Mouse (Mus musculus): ENCODE data around the gene Mthfd1. TPM values are rescaled to one million over a fixed set of nuclear protein-coding genes. Genes with fewer than 3 reads are reported as not detected.
A peak's percentile ranks its signal among the peaks of the same experiment; 100 is the strongest.
"Not testable (repeated sequence)": the region's sequence is repeated elsewhere in the genome, so short reads cannot be mapped to it uniquely, and the experiment has no call there.

Gene Mthfd1
- total RNA-seq (2018; cell fraction: chromatin; rRNA removed): 10 to 100 TPM in 18 of 26 experiments, 1 to 10 TPM in 8; 1.4 to 46.9 (median 23.7) TPM
- 10 to 100 TPM in 23 of 26 experiments, 1 to 10 TPM in 3; 8.2 to 17.4 (median 13.3) TPM for total RNA-seq (2018; cell fraction: cytosol; rRNA removed)
- 10 to 100 TPM in 14 of 26 experiments, 1 to 10 TPM in 12; 3.1 to 39.3 (median 10.6) TPM for total RNA-seq (2018; cell fraction: nucleus; rRNA removed)
- polyA plus RNA-seq (2018): 11.3 to 39.1 TPM (median 14.9 TPM) in 3 replicates

- Histone ChIP-seq H3K4me3 (ENCODE audit: inconsistent target) (peak within 1 kb of the TSS; percentile 82), H3K36me3 (ENCODE audit: inconsistent target) (no peaks in the 10 kb centered on the region), H3K27ac (peak within 1 kb of the TSS; percentile 40), H3K79me2 (ENCODE audit: inconsistent target) (peaks cover 22% of the 10 kb centered on the region; the same call in 1 of the 2 replicates)
- WGBS (ENCODE audit: missing documents): 4% methylated on average over 43 of the region's 43 CpGs
Measured at GRCm38 (mm10) chr12:76254725-76255498, at the start of gene Mthfd1. TSS of gene Mthfd1 (plus strand) at chr12:76255298.

- H3K27ac ChIP-seq: no peak overlapping the region
- no peaks in the 10 kb centered on the region for H3K36me3 ChIP-seq (ENCODE audit: inconsistent target)
- 94% methylated on average over 5 of the region's 5 CpGs for WGBS (ENCODE audit: missing documents)
- H3K79me2 ChIP-seq (ENCODE audit: inconsistent target): no peaks in the 10 kb centered on the region
- no peak overlapping the region for H3K4me3 ChIP-seq (ENCODE audit: inconsistent target)
Measured at GRCm38 (mm10) chr12:76209429-76209974, 45.6 kb upstream of the Mthfd1 start.

- Histone ChIP-seq H3K4me3 (ENCODE audit: inconsistent target) (no peak overlapping the region), H3K79me2 (ENCODE audit: inconsistent target) (no peaks in the 10 kb centered on the region), H3K36me3 (ENCODE audit: inconsistent target) (no peaks in the 10 kb centered on the region), H3K27ac (no peak overlapping the region)
- 69% methylated on average over 5 of the region's 5 CpGs for WGBS (ENCODE audit: missing documents)
Measured at GRCm38 (mm10) chr12:76215121-76215520, 40.0 kb upstream of the Mthfd1 start.

- Histone ChIP-seq H3K36me3 (ENCODE audit: inconsistent target) (no peaks in the 10 kb centered on the region), H3K79me2 (ENCODE audit: inconsistent target) (no peaks in the 10 kb centered on the region), H3K4me3 (ENCODE audit: inconsistent target) (no peak overlapping the region), H3K27ac (no peak overlapping the region)
- WGBS (ENCODE audit: missing documents): 82% methylated on average over 11 of the region's 11 CpGs
Measured at GRCm38 (mm10) chr12:76216716-76217115, 38.4 kb upstream of the Mthfd1 start.

- not testable (repeated sequence) for H3K4me3 ChIP-seq (ENCODE audit: inconsistent target); H3K79me2 ChIP-seq (ENCODE audit: inconsistent target); H3K27ac ChIP-seq; H3K36me3 ChIP-seq (ENCODE audit: inconsistent target)
- 73% methylated on average over 1 of the region's 8 CpGs for WGBS (ENCODE audit: missing documents)
Measured at GRCm38 (mm10) chr12:76222104-76222503, 33.0 kb upstream of the Mthfd1 start.

GRCm38 (mm10) chr12:76230644-76231043, 24.5 kb upstream of the Mthfd1 start:
- Histone ChIP-seq H3K4me3 (ENCODE audit: inconsistent target) (no peak overlapping the region), H3K79me2 (ENCODE audit: inconsistent target) (no peaks in the 10 kb centered on the region), H3K27ac (no peak overlapping the region), H3K36me3 (ENCODE audit: inconsistent target) (no peaks in the 10 kb centered on the region)
- WGBS (ENCODE audit: missing documents): 93% methylated on average over 5 of the region's 6 CpGs

- no peaks in the 10 kb centered on the region for H3K36me3 ChIP-seq (ENCODE audit: inconsistent target)
Measured at GRCm38 (mm10) chr12:76235253-76235652, 19.8 kb upstream of the Mthfd1 start.

GRCm38 (mm10) chr12:76239145-76239838, 15.8 kb upstream of the Mthfd1 start:
- no peaks in the 10 kb centered on the region for H3K36me3 ChIP-seq (ENCODE audit: inconsistent target)
- 80% methylated on average over 10 of the region's 10 CpGs for whole genome bisulfite sequencing (ENCODE audit: missing documents)
- H3K27ac ChIP-seq: no peak overlapping the region
- no peak overlapping the region for H3K4me3 ChIP-seq (ENCODE audit: inconsistent target)
- H3K79me2 ChIP-seq (ENCODE audit: inconsistent target): no peaks in the 10 kb centered on the region

More at GRCm38 (mm10) chr12:76235253-76235652, 19.8 kb upstream of the Mthfd1 start:
- Histone ChIP-seq H3K79me2 (ENCODE audit: inconsistent target) (no peaks in the 10 kb centered on the region), H3K4me3 (ENCODE audit: inconsistent target) (no peak overlapping the region), H3K27ac (no peak overlapping the region)
- WGBS (ENCODE audit: missing documents): 85% methylated on average over 6 of the region's 6 CpGs

GRCm38 (mm10) chr12:76239839-76240571, 15.1 kb upstream of the Mthfd1 start:
- H3K79me2 ChIP-seq (ENCODE audit: inconsistent target): no peaks in the 10 kb centered on the region
- no peaks in the 10 kb centered on the region for H3K36me3 ChIP-seq (ENCODE audit: inconsistent target)
- H3K27ac ChIP-seq: no peak overlapping the region
- WGBS (ENCODE audit: missing documents): 90% methylated on average over 7 of the region's 7 CpGs
- no peak overlapping the region for H3K4me3 ChIP-seq (ENCODE audit: inconsistent target)

GRCm38 (mm10) chr12:76240670-76241069, 14.4 kb upstream of the Mthfd1 start:
- WGBS (ENCODE audit: missing documents): 75% methylated on average over 2 of the region's 3 CpGs
- no peak overlapping the region for H3K4me3 ChIP-seq (ENCODE audit: inconsistent target)
- H3K79me2 ChIP-seq (ENCODE audit: inconsistent target): no peaks in the 10 kb centered on the region
- no peak overlapping the region for H3K27ac ChIP-seq
- H3K36me3 ChIP-seq (ENCODE audit: inconsistent target): no peaks in the 10 kb centered on the region

GRCm38 (mm10) chr12:76241084-76241483, 14.0 kb upstream of the Mthfd1 start:
- H3K27ac ChIP-seq: no peak overlapping the region
- H3K79me2 ChIP-seq (ENCODE audit: inconsistent target): no peaks in the 10 kb centered on the region
- no peaks in the 10 kb centered on the region for H3K36me3 ChIP-seq (ENCODE audit: inconsistent target)
- no peak overlapping the region for H3K4me3 ChIP-seq (ENCODE audit: inconsistent target)
- WGBS (ENCODE audit: missing documents): 100% methylated on average over 3 of the region's 3 CpGs

- no peak overlapping the region for H3K4me3 ChIP-seq (ENCODE audit: inconsistent target)
- H3K27ac ChIP-seq: no peak overlapping the region
- H3K79me2 ChIP-seq (ENCODE audit: inconsistent target): no peaks in the 10 kb centered on the region
- H3K36me3 ChIP-seq (ENCODE audit: inconsistent target): no peaks in the 10 kb centered on the region
- WGBS (ENCODE audit: missing documents): 69% methylated on average over 3 of the region's 5 CpGs
Measured at GRCm38 (mm10) chr12:76241833-76242232, 13.3 kb upstream of the Mthfd1 start.

GRCm38 (mm10) chr12:76244981-76245380, 10.1 kb upstream of the Mthfd1 start:
- H3K79me2 ChIP-seq (ENCODE audit: inconsistent target): no peaks in the 10 kb centered on the region
- no peak overlapping the region for H3K4me3 ChIP-seq (ENCODE audit: inconsistent target)
- WGBS (ENCODE audit: missing documents): 89% methylated on average over 8 of the region's 8 CpGs
- H3K27ac ChIP-seq: no peak overlapping the region
- no peaks in the 10 kb centered on the region for H3K36me3 ChIP-seq (ENCODE audit: inconsistent target)

- H3K27ac ChIP-seq: no peak within 1 kb of the TSS
- 89% methylated on average over 6 of the region's 6 CpGs for WGBS (ENCODE audit: missing documents)
- H3K79me2 ChIP-seq (ENCODE audit: inconsistent target): no peaks in the 10 kb centered on the region
- H3K36me3 ChIP-seq (ENCODE audit: inconsistent target): no peaks in the 10 kb centered on the region
- H3K4me3 ChIP-seq (ENCODE audit: inconsistent target): no peak within 1 kb of the TSS
Measured at GRCm38 (mm10) chr12:76246646-76247045, 8.5 kb upstream of the Mthfd1 start, which contains the start of gene Tex21. TSS of gene Tex21 (minus strand) at chr12:76246746.

Data from macrophage (primary cell).